Comparison of ENCODE assay signal across 13 mouse cellular contexts in genomic region chr7:99126057-99126456, GRCm38 (mm10). TPM values are rescaled to one million over a fixed set of nuclear protein-coding genes. Genes with fewer than 3 reads are reported as not detected.
DNase-seq lines count a peak whose midpoint lies in the region; ATAC-seq lines count a peak whose summit lies in the region.
"Had no signal": no experiment of that assay in that cellular context is flagged by ENCODE, and none has a peak within 500 bp of the region (broad histone marks: within the 10 kb centered on the region; RNA-seq: fewer than 3 reads in every experiment).

No protein-coding gene starts in this region.

- 82% methylated on average over 8 of the region's 8 CpGs for WGBS in kidney, embryonic 16.5 days
- 32% methylated on average over 8 of the region's 8 CpGs for WGBS in heart, embryonic 13.5 days

- no peaks in the 10 kb centered on the region for H3K27me3 ChIP-seq in kidney, embryonic 16.5 days (ENCODE audit: insufficient read depth, low read length)
- no peaks in the 10 kb centered on the region for H3K27me3 ChIP-seq in heart, embryonic 13.5 days (replicated peaks)
- H3K27me3 ChIP-seq: liver, embryonic 15.5 days had no signal

- no peak overlapping the region for H3K4me3 ChIP-seq in kidney, embryonic 16.5 days (ENCODE audit: low read length)
- peak overlapping the region; percentile 11; the same call in 1 of the 2 replicates for H3K4me3 ChIP-seq in heart, embryonic 13.5 days
- H3K4me3 ChIP-seq: layer of hippocampus, adult 2 months; liver, embryonic 15.5 days had no signal

- no peak for ATAC-seq in kidney, embryonic 16.5 days (ENCODE audit: low FRiP score, low TSS enrichment)
- ATAC-seq in heart, embryonic 13.5 days (ENCODE audit: extremely low read depth, insufficient number of reproducible peaks, low FRiP score, low TSS enrichment): no peak
- ATAC-seq: inflammation-experienced regulatory T-cells, adult 6 months had no signal

- no peaks in the 10 kb centered on the region for H3K36me3 ChIP-seq in kidney, embryonic 16.5 days (ENCODE audit: insufficient read depth, low read length)
- H3K36me3 ChIP-seq in heart, embryonic 13.5 days: peaks cover 13% of the 10 kb centered on the region

- no peaks in the 10 kb centered on the region for H3K9me3 ChIP-seq in kidney, embryonic 16.5 days (ENCODE audit: low read length)
- H3K9me3 ChIP-seq in heart, embryonic 13.5 days: peaks cover 9% of the 10 kb centered on the region; the same call in 1 of the 2 replicates
- H3K9me3 ChIP-seq: liver, embryonic 15.5 days had no signal

- H3K27ac ChIP-seq in kidney, embryonic 16.5 days (ENCODE audit: low read length): no peak overlapping the region
- peak overlapping the region; percentile 84 for H3K27ac ChIP-seq in heart, embryonic 13.5 days (replicated peaks)
- H3K27ac ChIP-seq: layer of hippocampus, adult 2 months; liver, embryonic 15.5 days had no signal

- peaks cover 34% of the 10 kb centered on the region for H3K4me1 ChIP-seq in kidney, embryonic 16.5 days (ENCODE audit: insufficient read depth, low read length)
- peaks cover 69% of the 10 kb centered on the region for H3K4me1 ChIP-seq in heart, embryonic 13.5 days

- H3K9ac ChIP-seq in kidney, embryonic 16.5 days (replicated peaks; ENCODE audit: low read length): no peak overlapping the region
- H3K9ac ChIP-seq in heart, embryonic 13.5 days: no peak overlapping the region
- H3K9ac ChIP-seq: liver, embryonic 15.5 days had no signal

- no peak overlapping the region for H3K4me2 ChIP-seq in kidney, embryonic 16.5 days (replicated peaks; ENCODE audit: low read depth, low read length)
- H3K4me2 ChIP-seq in heart, embryonic 13.5 days: peak overlapping the region; percentile 52
- H3K4me2 ChIP-seq: liver, embryonic 15.5 days had no signal

- DNase-seq in adrenal gland, postnatal 14 days: peak; percentile 52
- no peak for DNase-seq in adrenal gland, adult 8-10 months
- peak; percentile 27 to 28 for DNase-seq in kidney, postnatal 4 days
- peak; percentile 53 for DNase-seq in lung, postnatal 36 days
- DNase-seq in layer of hippocampus, postnatal 14 days (ENCODE audit: low spot score in 2 of 2): no peak
- DNase-seq in right cerebral cortex, postnatal 36 days (ENCODE audit: low spot score in 2 of 2): no peak
- DNase-seq: cerebellum, adult 9-10 months; thymus, adult 2 months had no signal

RNA-seq across cellular contexts. Expression of gene Uvrag, which starts 14.9 kb away (rescaled TPM):
- total RNA-seq in adrenal gland, postnatal 14 days (2021): 33.7 and 42.3 TPM in 2 replicates
- 10 to 100 TPM; 32.5 to 46.9 (median 40.3) TPM for total RNA-seq in adrenal gland, adult 8-10 months (2022)
- polyA plus RNA-seq in kidney, embryonic 16.5 days (2015; fragmentation: Nextera tagmentation; extraction: Ambion mirVana): 16.6 and 18.7 TPM in 2 replicates
- 14.8 and 15.5 TPM in 2 replicates for polyA plus RNA-seq in heart, embryonic 13.5 days (2015; fragmentation: Nextera tagmentation; extraction: Ambion mirVana)
- total RNA-seq in layer of hippocampus, postnatal 14 days (2021): 10 to 100 TPM; 44.6 to 45.8 TPM

RNA-seq across cellular contexts. Expression of gene Dgat2, which starts 56.5 kb away (rescaled TPM):
- total RNA-seq in adrenal gland, postnatal 14 days (2021): 831 and 917 TPM in 2 replicates
- total RNA-seq in adrenal gland, adult 8-10 months (2022): 100 to 1,000 TPM; 138 to 436 (median 316) TPM
- polyA plus RNA-seq in kidney, embryonic 16.5 days (2015; fragmentation: Nextera tagmentation; extraction: Ambion mirVana): 41.6 and 43.4 TPM in 2 replicates
- polyA plus RNA-seq in heart, embryonic 13.5 days (2015; fragmentation: Nextera tagmentation; extraction: Ambion mirVana): 10.6 and 13.0 TPM in 2 replicates
- total RNA-seq in layer of hippocampus, postnatal 14 days (2021): 10 to 100 TPM; 94.7 to 96.3 TPM

Comparison
In these comparisons a context has a peak if more than half of its experiments do, and no peak if none do; other contexts are left out.
1. DNase-seq: peak in adrenal gland, postnatal 14 days (single experiment), kidney, postnatal 4 days (2 of 2) and lung, postnatal 36 days (single experiment); none in adrenal gland, adult 8-10 months (single experiment), layer of hippocampus, postnatal 14 days (0 of 2) and right cerebral cortex, postnatal 36 days (0 of 2).